Mouse (Mus musculus): ENCODE results near the gene Cdh15.

DNA sequence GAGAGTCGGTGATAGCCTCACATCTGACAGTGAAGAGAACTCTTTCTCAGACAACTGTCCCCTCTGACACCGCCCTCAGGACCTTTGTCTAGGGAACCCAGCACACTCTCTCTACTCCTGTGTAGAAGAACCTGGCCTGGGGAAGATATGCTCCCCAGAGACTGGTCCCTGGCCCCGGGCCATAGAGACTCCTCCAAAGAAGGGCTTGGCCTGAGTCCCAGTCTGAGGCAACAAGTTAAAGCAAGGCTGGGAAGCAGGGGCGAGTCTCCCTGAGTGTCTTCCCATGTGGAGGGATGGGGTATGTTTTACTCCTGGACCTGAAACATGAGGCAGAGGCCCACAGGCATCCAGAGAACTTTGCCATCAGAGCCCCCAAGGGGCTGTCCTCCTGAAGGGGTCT lies 2.1 kb upstream of the Cdh15 start:
- TF ChIP-seq CTCF (IDR thresholded peaks at IDR 0.05; ENCODE audit: insufficient read depth, low read length) (no peak), POLR2A (IDR thresholded peaks at IDR 0.05; ENCODE audit: borderline replicate concordance, extremely low read depth, low read depth, low read length) (no peak)
